Mouse (Mus musculus) hindbrain, embryonic 11.5 days (tissue): ENCODE data around the gene Syce1. TPM values are rescaled to one million over a fixed set of nuclear protein-coding genes. Genes with fewer than 3 reads are reported as not detected.

Experiments used
- ATAC-seq: fragments of 200-750 bp; cut with Nextera tagmentation; 2 replicates; pipeline ENCODE4 v1.8.0; 2017; ENCODE audit warnings: mild to moderate bottlenecking, moderate TSS enrichment, moderate library complexity; ENCODE audit not compliant: low FRiP score
- DNase-seq: peaks from one replicate; pipeline ENCODE4 v3.0.0-alpha.2; 2015; ENCODE audit warnings: low spot score
- H3K27ac ChIP-seq: fragments of 300-500 bp; sonication (generic); 2 replicates; pipeline ENCODE4 v1.5.1; 2014; ENCODE audit warnings: mild to moderate bottlenecking, low read depth, low read length
- H3K27me3 ChIP-seq: fragments of 300-500 bp; sonication (generic); 2 replicates; pipeline ENCODE4 v1.6.1; 2014; ENCODE audit warnings: mild to moderate bottlenecking, low read length, moderate library complexity, mixed read lengths; ENCODE audit not compliant: control insufficient read depth, insufficient read depth
- H3K36me3 ChIP-seq: fragments of 300-500 bp; sonication (generic); 2 replicates; pipeline ENCODE4 v1.6.1; 2014; ENCODE audit warnings: mild to moderate bottlenecking, low read length, moderate library complexity, mixed read lengths; ENCODE audit not compliant: control insufficient read depth, insufficient read depth
- H3K4me1 ChIP-seq: fragments of 300-500 bp; sonication (generic); replicated peaks from 2 replicates; pipeline ENCODE4 v1.6.1; 2014; ENCODE audit warnings: low read length, mixed read lengths; ENCODE audit not compliant: control insufficient read depth, insufficient read depth
- H3K4me2 ChIP-seq: fragments of 300-500 bp; sonication (generic); replicated peaks from 2 replicates; pipeline ENCODE4 v1.6.1; 2014; ENCODE audit warnings: mild to moderate bottlenecking, low read depth, low read length
- H3K4me3 ChIP-seq: fragments of 300-500 bp; sonication (generic); 2 replicates; pipeline ENCODE4 v1.5.1; 2014; ENCODE audit warnings: low read depth, low read length
- H3K9ac ChIP-seq: fragments of 300-500 bp; sonication (generic); 2 replicates; pipeline ENCODE4 v1.6.1; 2014; ENCODE audit warnings: low read depth, low read length
- H3K9me3 ChIP-seq: fragments of 300-500 bp; sonication (generic); 2 replicates; pipeline ENCODE4 v1.6.1; 2016; ENCODE audit warnings: low read length; ENCODE audit not compliant: control insufficient read depth
- WGBS: fragments of 180-500 bp; shearing (Covaris S2); extraction: QIAGEN DNeasy Blood & Tissue Kit; methylation state at CpG from one replicate; pipeline ENCODE4 v1.1.7; 2014; 5-methylcytosine and 5-hydroxymethylcytosine counted together
- polyA plus RNA-seq: library from polyadenylated mRNA; unstranded; fragments of >200 nt; fragmentation: Nextera tagmentation; extraction: Ambion mirVana; gene quantifications from 2 replicates; pipeline ENCODE4 v1.2.1, GENCODE M21; 2014

Gene Syce1
- polyA plus RNA-seq, 1 experiment from 2014 or later, result 0.45 TPM

DNA sequence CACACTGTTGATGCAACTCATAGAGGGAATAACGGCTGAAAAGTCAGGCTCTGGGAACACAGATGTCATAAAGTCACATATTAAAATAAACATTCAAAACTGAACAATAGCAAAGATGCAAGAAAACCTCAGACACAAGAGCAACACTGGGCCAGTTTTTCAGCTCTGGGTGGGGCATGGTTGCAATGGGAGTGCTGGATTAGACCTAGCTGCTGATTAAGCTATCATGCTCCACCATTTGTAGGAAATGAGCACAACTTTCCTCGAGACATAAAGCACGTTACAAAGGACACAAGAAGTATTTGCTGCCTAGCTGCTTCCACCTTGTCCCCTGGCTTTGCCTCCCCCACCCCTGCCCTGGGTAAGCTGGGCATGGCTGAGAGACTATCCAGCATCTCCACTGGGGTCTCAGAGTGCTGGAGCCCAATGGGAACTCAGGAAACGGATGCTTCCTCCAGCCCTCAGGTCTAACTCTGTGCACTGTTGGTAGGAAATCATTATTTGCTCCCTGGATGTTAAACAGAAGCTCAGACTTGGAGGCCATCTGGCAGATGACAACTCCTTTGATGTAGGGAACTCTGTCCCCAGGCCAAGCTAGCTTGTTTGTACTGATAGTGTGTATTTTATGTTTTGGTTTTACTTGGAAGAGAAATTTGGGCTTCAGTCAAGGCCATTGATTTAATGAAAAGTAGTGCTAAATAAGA is 31.3 kb downstream of the Syce1 start:
- Histone ChIP-seq H3K27ac (no peak overlapping the region), H3K27me3 (no peaks in the 10 kb centered on the region), H3K4me2 (no peak overlapping the region), H3K4me3 (no peak overlapping the region), H3K9ac (no peak overlapping the region), H3K36me3 (no peaks in the 10 kb centered on the region), H3K4me1 (no peaks in the 10 kb centered on the region), H3K9me3 (no peaks in the 10 kb centered on the region)
- no peak for DNase-seq
- WGBS, result 82% methylated on average over 4 of the region's 4 CpGs
- ATAC-seq, result no peak

DNA sequence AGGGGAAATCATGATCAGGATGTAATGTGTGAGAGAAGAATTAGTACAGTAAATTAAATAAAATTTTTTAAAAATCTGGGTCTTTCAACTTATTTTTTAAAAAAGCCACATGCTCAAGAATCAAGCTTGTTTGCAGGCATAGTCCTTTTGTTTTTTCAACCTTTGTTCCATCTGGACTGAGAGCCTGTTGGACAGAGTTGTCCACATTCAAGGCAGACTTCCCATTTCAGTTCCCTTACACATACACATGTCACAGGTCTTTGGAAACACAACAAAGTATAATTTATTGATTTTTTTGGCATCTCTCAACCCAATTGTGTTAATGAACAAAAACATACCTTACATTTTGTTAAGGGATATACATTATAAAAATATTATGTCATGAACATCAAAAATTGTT is 33.1 kb downstream of the Syce1 start:
- no peak overlapping the region for H3K27ac ChIP-seq
- H3K27me3 ChIP-seq, result no peaks in the 10 kb centered on the region
- no peaks in the 10 kb centered on the region for H3K4me1 ChIP-seq
- no peaks in the 10 kb centered on the region for H3K9me3 ChIP-seq
- H3K4me2 ChIP-seq, result no peak overlapping the region
- H3K4me3 ChIP-seq, result no peak overlapping the region
- H3K9ac ChIP-seq, result no peak overlapping the region
- ATAC-seq (no peak), DNase-seq (no peak)
- no peaks in the 10 kb centered on the region for H3K36me3 ChIP-seq

DNA sequence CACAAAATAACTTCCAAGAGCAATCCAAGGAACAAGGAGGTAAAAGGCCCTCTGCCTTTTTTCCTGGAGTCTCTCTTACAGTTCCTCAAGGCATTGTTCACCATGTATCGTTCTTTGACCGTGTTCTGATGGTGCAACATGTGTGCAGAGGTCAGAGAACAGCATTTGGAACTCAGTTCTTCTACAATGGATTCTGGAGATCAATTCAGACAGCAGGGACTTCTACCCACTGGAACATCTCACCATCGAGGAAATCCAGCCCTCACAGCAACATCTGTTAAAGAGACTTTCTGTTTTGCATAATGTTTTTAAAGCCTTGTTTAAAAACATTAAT is 38.9 kb downstream of the Syce1 start:
- Histone ChIP-seq H3K4me3 (no peak overlapping the region), H3K4me1 (no peaks in the 10 kb centered on the region), H3K27ac (no peak overlapping the region), H3K27me3 (no peaks in the 10 kb centered on the region), H3K9me3 (no peaks in the 10 kb centered on the region), H3K4me2 (no peak overlapping the region), H3K9ac (no peak overlapping the region), H3K36me3 (no peaks in the 10 kb centered on the region)
- ATAC-seq, result no peak
- 93% methylated on average over 3 of the region's 3 CpGs for WGBS
- DNase-seq, result no peak

DNA sequence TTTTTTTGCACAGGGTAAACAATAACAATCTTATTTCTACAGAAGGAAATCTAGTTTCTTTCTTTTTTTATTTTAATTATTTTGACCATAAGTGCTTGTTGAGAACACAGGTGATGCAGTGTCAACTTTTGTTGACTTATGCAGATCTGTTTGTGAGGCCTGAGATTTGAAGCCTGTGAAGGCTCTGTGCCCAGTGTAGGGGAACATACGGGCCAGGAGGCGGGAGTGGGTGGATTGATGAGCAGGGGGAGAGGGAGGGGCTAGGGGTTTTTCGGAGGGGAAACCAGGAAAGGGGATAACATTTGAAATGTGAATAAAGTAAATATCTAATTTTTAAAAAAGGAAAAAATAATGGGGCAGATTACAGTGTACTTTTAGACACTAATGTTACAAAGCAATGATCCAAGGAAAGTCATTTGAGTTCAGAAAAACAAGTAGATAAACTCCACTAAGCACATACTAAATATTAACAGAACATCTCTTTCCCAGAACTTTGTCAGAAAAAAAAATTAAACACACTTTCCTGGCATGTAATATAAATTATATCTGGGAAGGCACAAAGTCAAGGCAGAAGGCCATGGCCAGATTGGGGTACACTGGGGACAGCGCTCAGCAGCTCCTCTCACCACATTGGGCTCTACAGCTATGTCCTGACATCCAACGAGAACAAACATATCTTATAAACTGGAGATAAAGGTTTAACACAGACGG is 39.4 kb downstream of the Syce1 start:
- Histone ChIP-seq H3K4me2 (no peak overlapping the region), H3K27me3 (no peaks in the 10 kb centered on the region), H3K4me3 (no peak overlapping the region), H3K27ac (no peak overlapping the region), H3K9ac (no peak overlapping the region), H3K9me3 (no peaks in the 10 kb centered on the region), H3K36me3 (no peaks in the 10 kb centered on the region), H3K4me1 (no peaks in the 10 kb centered on the region)
- WGBS, result 82% methylated on average over 6 of the region's 6 CpGs
- ATAC-seq (no peak), DNase-seq (no peak)

DNA sequence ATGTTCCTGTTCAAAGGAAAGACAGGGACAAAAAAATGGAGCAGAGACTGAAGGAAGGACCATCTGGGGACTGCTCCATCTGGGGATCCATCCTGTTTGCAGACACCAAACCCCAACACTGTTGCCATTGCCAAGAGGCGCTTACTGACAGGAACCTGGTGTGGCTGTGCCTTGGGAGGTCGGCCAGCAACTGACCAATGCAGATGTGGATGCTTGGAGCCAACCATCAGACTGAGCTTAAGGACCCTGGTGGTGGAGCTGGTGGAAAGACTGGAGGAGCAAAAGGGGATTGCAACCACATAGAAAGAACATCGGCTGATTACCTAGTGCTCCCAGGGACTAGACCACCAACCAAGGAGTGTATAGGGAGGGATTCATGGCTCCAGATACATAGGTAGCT is 40.2 kb downstream of the Syce1 start:
- no peak overlapping the region for H3K27ac ChIP-seq
- H3K27me3 ChIP-seq, result no peaks in the 10 kb centered on the region
- H3K4me1 ChIP-seq, result no peaks in the 10 kb centered on the region
- DNase-seq, result no peak
- H3K9me3 ChIP-seq, result no peaks in the 10 kb centered on the region
- H3K4me3 ChIP-seq, result no peak overlapping the region
- ATAC-seq, result no peak
- H3K4me2 ChIP-seq, result no peak overlapping the region
- no peaks in the 10 kb centered on the region for H3K36me3 ChIP-seq
- WGBS, result 89% methylated on average over 3 of the region's 3 CpGs
- H3K9ac ChIP-seq, result no peak overlapping the region

DNA sequence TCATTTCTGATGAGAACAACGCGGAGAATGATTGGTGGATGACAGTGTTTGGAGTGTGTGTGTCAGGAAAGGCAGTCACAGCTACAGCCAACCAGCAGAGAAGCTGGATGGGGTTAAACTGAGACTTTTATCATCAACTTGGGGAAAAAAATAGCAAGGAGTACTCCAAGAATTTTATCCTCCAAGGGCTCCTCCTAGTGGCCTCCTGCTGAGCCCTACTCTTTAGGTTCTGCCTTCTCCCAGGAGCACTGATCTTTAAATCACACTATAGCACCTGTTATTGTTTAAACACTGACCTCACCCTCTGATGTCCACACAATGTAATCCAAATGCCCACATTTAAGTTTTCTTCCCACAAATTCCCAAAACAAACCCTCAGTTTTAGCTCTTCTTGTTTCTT is 54.5 kb downstream of the Syce1 start:
- Histone ChIP-seq H3K27me3 (no peaks in the 10 kb centered on the region), H3K9ac (no peak overlapping the region), H3K9me3 (no peaks in the 10 kb centered on the region), H3K4me1 (no peaks in the 10 kb centered on the region), H3K27ac (no peak overlapping the region), H3K4me3 (no peak overlapping the region), H3K36me3 (no peaks in the 10 kb centered on the region), H3K4me2 (no peak overlapping the region)
- ATAC-seq (no peak), DNase-seq (no peak)
- 68% methylated on average over 2 of the region's 2 CpGs for whole genome bisulfite sequencing

Other genes starting within 250 kb of the Syce1 start
- not detected in 2 replicates for gene Olfr538, start 220.0 kb downstream of the Syce1 start, polyA plus RNA-seq
- gene Olfr46, start 186.6 kb downstream of the Syce1 start, polyA plus RNA-seq, result not detected in 2 replicates
- not detected in 2 replicates for gene Olfr61, start 158.9 kb downstream of the Syce1 start, polyA plus RNA-seq
- gene Olfr53, start 141.4 kb downstream of the Syce1 start, polyA plus RNA-seq, result not detected in 2 replicates
- not detected in 2 replicates for gene Olfr539, start 127.9 kb downstream of the Syce1 start, polyA plus RNA-seq
- not detected in 2 replicates for gene Olfr45, start 105.9 kb downstream of the Syce1 start, polyA plus RNA-seq
- gene Olfr541, start 90.6 kb downstream of the Syce1 start, polyA plus RNA-seq, result not detected in 2 replicates
- gene Cyp2e1, start 24.1 kb downstream of the Syce1 start, polyA plus RNA-seq, result not detected in 2 replicates
- 6.4 and 8.1 TPM in 2 replicates for gene Zfp941, start 34.3 kb upstream of the Syce1 start, polyA plus RNA-seq
- gene Urah, start 47.2 kb upstream of the Syce1 start, polyA plus RNA-seq, result 0.25 TPM in 1 of 2 replicates, not detected in the other
- not detected in 2 replicates for gene Scgb1c1, start 57.7 kb upstream of the Syce1 start, polyA plus RNA-seq
- not detected in 2 replicates for gene Odf3, start 60.0 kb upstream of the Syce1 start, polyA plus RNA-seq
- not detected in 2 replicates for gene Gm45785, start 68.5 kb upstream of the Syce1 start, polyA plus RNA-seq
- gene Ric8a, start 69.1 kb upstream of the Syce1 start, polyA plus RNA-seq, result 74.6 and 74.8 TPM in 2 replicates
- 24.2 and 28.9 TPM in 2 replicates for gene Bet1l, start 69.7 kb upstream of the Syce1 start, polyA plus RNA-seq
- 182 and 243 TPM in 2 replicates for gene Psmd13, start 94.1 kb upstream of the Syce1 start, polyA plus RNA-seq
- 21.6 and 23.3 TPM in 2 replicates for gene Sirt3, start 94.5 kb upstream of the Syce1 start, polyA plus RNA-seq
- 0.86 TPM in 1 of 2 replicates, not detected in the other for gene Cox8b, start 112.6 kb upstream of the Syce1 start, polyA plus RNA-seq
- 0.06 and 0.17 TPM in 2 replicates for gene Nlrp6, start 133.1 kb upstream of the Syce1 start, polyA plus RNA-seq
- gene Pgghg, start 153.5 kb upstream of the Syce1 start, polyA plus RNA-seq, result 9.7 and 10.6 TPM in 2 replicates
- 0.27 and 0.54 TPM in 2 replicates for gene Ifitm5, start 162.4 kb upstream of the Syce1 start, polyA plus RNA-seq
- not detected in 2 replicates for gene Gm45717, start 168.1 kb upstream of the Syce1 start, polyA plus RNA-seq
- gene Ifitm2, start 168.1 kb upstream of the Syce1 start, polyA plus RNA-seq, result 290 and 308 TPM in 2 replicates
- 6.9 and 7.8 TPM in 2 replicates for gene Ifitm1, start 179.4 kb upstream of the Syce1 start, polyA plus RNA-seq
- gene Ifitm3, start 222.9 kb upstream of the Syce1 start, polyA plus RNA-seq, result 18.6 and 20.6 TPM in 2 replicates
- gene Ifitm6, start 230.1 kb upstream of the Syce1 start, polyA plus RNA-seq, result 0.24 TPM in 1 of 2 replicates, not detected in the other
- gene Gm17387, start 241.3 kb upstream of the Syce1 start, polyA plus RNA-seq, result not detected in 2 replicates